Mouse (Mus musculus) heart, embryonic 15.5 days (tissue): ENCODE data around the gene Nkx2-5. TPM values are rescaled to one million over a fixed set of nuclear protein-coding genes. Genes with fewer than 3 reads are reported as not detected.
A peak's percentile ranks its signal among the peaks of the same experiment; 100 is the strongest.

ENCODE experiments used
- ATAC-seq: fragments of 200-750 bp; cut with Nextera tagmentation; replicated peaks from 2 replicates; pipeline ENCODE4 v1.8.0; 2017; ENCODE audit warnings: low read depth, moderate TSS enrichment; ENCODE audit not compliant: insufficient number of reproducible peaks, insufficient read depth, low FRiP score
- H3K27ac ChIP-seq: fragments of 300-500 bp; sonication (generic); 2 replicates; pipeline ENCODE4 v1.5.1; 2015; ENCODE audit warnings: mild to moderate bottlenecking, inconsistent platforms
- H3K27me3 ChIP-seq: fragments of 300-500 bp; sonication (generic); 2 replicates; pipeline ENCODE4 v1.6.1; 2015; ENCODE audit warnings: inconsistent platforms
- H3K36me3 ChIP-seq: fragments of 300-500 bp; sonication (generic); 2 replicates; pipeline ENCODE4 v1.6.1; 2015; ENCODE audit warnings: mild to moderate bottlenecking, inconsistent platforms
- H3K4me1 ChIP-seq: fragments of 300-500 bp; sonication (generic); replicated peaks from 2 replicates; pipeline ENCODE4 v1.6.1; 2015; ENCODE audit warnings: inconsistent platforms
- H3K4me2 ChIP-seq: fragments of 300-500 bp; sonication (generic); 2 replicates; pipeline ENCODE4 v1.6.1; 2015; ENCODE audit warnings: inconsistent platforms, mild to moderate bottlenecking, moderate library complexity
- H3K4me3 ChIP-seq: fragments of 300-500 bp; sonication (generic); 2 replicates; pipeline ENCODE4 v1.5.1; 2015; ENCODE audit warnings: mild to moderate bottlenecking, inconsistent platforms
- H3K9ac ChIP-seq: fragments of 300-500 bp; sonication (generic); 2 replicates; pipeline ENCODE4 v1.6.1; 2015; ENCODE audit warnings: mild to moderate bottlenecking, inconsistent platforms
- H3K9me3 ChIP-seq: fragments of 300-500 bp; sonication (generic); replicated peaks from 2 replicates; pipeline ENCODE4 v1.6.1; 2016; ENCODE audit warnings: inconsistent platforms
- WGBS: fragments of 180-500 bp; shearing (Covaris S2); methylation state at CpG from one replicate; pipeline ENCODE4 v1.1.7; 2015; ENCODE audit warnings: mixed read lengths; 5-methylcytosine and 5-hydroxymethylcytosine counted together
- polyA plus RNA-seq: library from polyadenylated mRNA; unstranded; fragments of >200 nt; fragmentation: Nextera tagmentation; extraction: Ambion mirVana; gene quantifications from 2 replicates; pipeline ENCODE4 v1.2.1, GENCODE M21; 2015

Gene Nkx2-5
- polyA plus RNA-seq, 1 experiment from 2014 or later = 147 TPM

GRCm38 (mm10) chr17:26836377-26836776 is 8.4 kb downstream of the Nkx2-5 start:
- Histone ChIP-seq H3K27me3 (peaks cover 55% of the 10 kb centered on the region), H3K4me3 (peak overlapping the region; percentile 73)

GRCm38 (mm10) chr17:26835956-26836355 is 8.9 kb downstream of the Nkx2-5 start:
- peaks cover 14% of the 10 kb centered on the region; the same call in 1 of the 2 replicates for H3K36me3 ChIP-seq
- H3K4me2 ChIP-seq = peak overlapping the region; percentile 64
- peak overlapping the region; percentile 88 for H3K9ac ChIP-seq
- WGBS = 27% methylated on average over 8 of the region's 8 CpGs
- H3K4me1 ChIP-seq = peaks cover 18% of the 10 kb centered on the region
- no peak for ATAC-seq
- H3K27ac ChIP-seq = peak overlapping the region; percentile 93
- H3K9me3 ChIP-seq = no peaks in the 10 kb centered on the region
- peaks cover 51% of the 10 kb centered on the region for H3K27me3 ChIP-seq
- H3K4me3 ChIP-seq = peak overlapping the region; percentile 73

More at GRCm38 (mm10) chr17:26836377-26836776, 8.4 kb downstream of the Nkx2-5 start:
- no peaks in the 10 kb centered on the region for H3K9me3 ChIP-seq
- peaks cover 18% of the 10 kb centered on the region for H3K4me1 ChIP-seq
- H3K9ac ChIP-seq = peak overlapping the region; percentile 88
- peak overlapping the region; percentile 64 for H3K4me2 ChIP-seq
- H3K36me3 ChIP-seq = peaks cover 12% of the 10 kb centered on the region; the same call in 1 of the 2 replicates
- no peak for ATAC-seq
- peak overlapping the region; percentile 93 for H3K27ac ChIP-seq
- WGBS = 20% methylated on average over 5 of the region's 5 CpGs

GRCm38 (mm10) chr17:26834966-26835755 is 9.6 kb downstream of the Nkx2-5 start:
- Histone ChIP-seq H3K9me3 (no peaks in the 10 kb centered on the region), H3K27me3 (peaks cover 46% of the 10 kb centered on the region), H3K9ac (no peak overlapping the region), H3K4me2 (no peak overlapping the region), H3K36me3 (peaks cover 20% of the 10 kb centered on the region), H3K27ac (peak overlapping the region; percentile 93; the same call in 1 of the 2 replicates), H3K4me3 (no peak overlapping the region), H3K4me1 (peaks cover 18% of the 10 kb centered on the region)
- ATAC-seq = no peak
- WGBS = 52% methylated on average over 8 of the region's 9 CpGs

- H3K4me1 ChIP-seq = peaks cover 18% of the 10 kb centered on the region
- ATAC-seq = no peak
- peaks cover 38% of the 10 kb centered on the region for H3K27me3 ChIP-seq
- no peak overlapping the region for H3K4me2 ChIP-seq
- 70% methylated on average over 5 of the region's 5 CpGs for WGBS
- H3K9ac ChIP-seq = no peak overlapping the region
- peak overlapping the region; percentile 11; the same call in 1 of the 2 replicates for H3K27ac ChIP-seq
- peaks cover 20% of the 10 kb centered on the region for H3K36me3 ChIP-seq
- no peaks in the 10 kb centered on the region for H3K9me3 ChIP-seq
- no peak overlapping the region for H3K4me3 ChIP-seq
Observed at GRCm38 (mm10) chr17:26834302-26834965, 10.4 kb downstream of the Nkx2-5 start.

GRCm38 (mm10) chr17:26833806-26834205 is 11.0 kb downstream of the Nkx2-5 start:
- Histone ChIP-seq H3K9me3 (no peaks in the 10 kb centered on the region), H3K36me3 (peaks cover 20% of the 10 kb centered on the region), H3K9ac (no peak overlapping the region), H3K27me3 (peaks cover 32% of the 10 kb centered on the region), H3K4me2 (no peak overlapping the region), H3K4me1 (peaks cover 19% of the 10 kb centered on the region), H3K27ac (peak overlapping the region; percentile 11; the same call in 1 of the 2 replicates), H3K4me3 (no peak overlapping the region)
- whole genome bisulfite sequencing = 81% methylated on average over 2 of the region's 2 CpGs
- no peak for ATAC-seq

GRCm38 (mm10) chr17:26826131-26826530 is 18.7 kb downstream of the Nkx2-5 start:
- no peak for ATAC-seq
- H3K27ac ChIP-seq = no peak overlapping the region
- H3K4me2 ChIP-seq = no peak overlapping the region
- H3K4me3 ChIP-seq = no peak overlapping the region
- WGBS = 64% methylated on average over 15 of the region's 17 CpGs
- H3K36me3 ChIP-seq = peaks cover 8% of the 10 kb centered on the region
- no peaks in the 10 kb centered on the region for H3K9me3 ChIP-seq
- peaks cover 5% of the 10 kb centered on the region for H3K4me1 ChIP-seq
- no peaks in the 10 kb centered on the region for H3K27me3 ChIP-seq
- no peak overlapping the region for H3K9ac ChIP-seq

- Histone ChIP-seq H3K4me3 (no peak overlapping the region), H3K27ac (no peak overlapping the region), H3K9ac (no peak overlapping the region), H3K4me1 (peaks cover 13% of the 10 kb centered on the region), H3K4me2 (no peak overlapping the region), H3K27me3 (no peaks in the 10 kb centered on the region), H3K36me3 (no peaks in the 10 kb centered on the region), H3K9me3 (no peaks in the 10 kb centered on the region)
- no peak for ATAC-seq
Observed at GRCm38 (mm10) chr17:26817776-26818175, 27.0 kb downstream of the Nkx2-5 start.

- no peak overlapping the region for H3K4me3 ChIP-seq
- H3K27me3 ChIP-seq = no peaks in the 10 kb centered on the region
- no peak overlapping the region for H3K4me2 ChIP-seq
- H3K36me3 ChIP-seq = no peaks in the 10 kb centered on the region
- H3K9ac ChIP-seq = no peak overlapping the region
- H3K27ac ChIP-seq = no peak overlapping the region
- H3K4me1 ChIP-seq = peaks cover 13% of the 10 kb centered on the region
- no peak for ATAC-seq
- WGBS = 75% methylated on average over 6 of the region's 6 CpGs
- no peaks in the 10 kb centered on the region for H3K9me3 ChIP-seq
Observed at GRCm38 (mm10) chr17:26816810-26817209, 28.0 kb downstream of the Nkx2-5 start.

- WGBS = 37% methylated on average over 9 of the region's 9 CpGs
- peaks cover 13% of the 10 kb centered on the region for H3K4me1 ChIP-seq
- H3K36me3 ChIP-seq = no peaks in the 10 kb centered on the region
- H3K9me3 ChIP-seq = no peaks in the 10 kb centered on the region
- peak; percentile 79 for ATAC-seq
- H3K4me3 ChIP-seq = no peak overlapping the region
- H3K27me3 ChIP-seq = no peaks in the 10 kb centered on the region
- H3K27ac ChIP-seq = peak overlapping the region; percentile 41
- peak overlapping the region; percentile 25 for H3K4me2 ChIP-seq
- no peak overlapping the region for H3K9ac ChIP-seq
Observed at GRCm38 (mm10) chr17:26813497-26813896, 31.3 kb downstream of the Nkx2-5 start.

- no peaks in the 10 kb centered on the region for H3K9me3 ChIP-seq
- H3K36me3 ChIP-seq = no peaks in the 10 kb centered on the region
- no peak for ATAC-seq
- H3K4me1 ChIP-seq = peaks cover 13% of the 10 kb centered on the region
- H3K27me3 ChIP-seq = no peaks in the 10 kb centered on the region
- 96% methylated on average over 2 of the region's 2 CpGs for WGBS
- H3K4me3 ChIP-seq = no peak overlapping the region
- 0 out of 2 replicates have a peak overlapping the region, but pooled peaks have one; percentile 41 for H3K27ac ChIP-seq
- no peak overlapping the region for H3K9ac ChIP-seq
- no peak overlapping the region for H3K4me2 ChIP-seq
Observed at GRCm38 (mm10) chr17:26812607-26813006, 32.2 kb downstream of the Nkx2-5 start.

GRCm38 (mm10) chr17:26802886-26803285 is 41.9 kb downstream of the Nkx2-5 start:
- no peak overlapping the region for H3K4me3 ChIP-seq
- no peak for ATAC-seq
- 0 out of 2 replicates have a peak, but pooled peaks cover under 1% of the 10 kb centered on the region for H3K4me1 ChIP-seq
- H3K27ac ChIP-seq = no peak overlapping the region
- 81% methylated on average over 3 of the region's 3 CpGs for WGBS
- no peaks in the 10 kb centered on the region for H3K9me3 ChIP-seq
- no peaks in the 10 kb centered on the region for H3K36me3 ChIP-seq
- H3K4me2 ChIP-seq = no peak overlapping the region
- H3K27me3 ChIP-seq = no peaks in the 10 kb centered on the region
- H3K9ac ChIP-seq = no peak overlapping the region
